Mouse (Mus musculus) cerebellum, adult 11-12 months (tissue): Measurements from ENCODE around the gene Notch2.
"Not testable (repeated sequence)": the region's sequence is repeated elsewhere in the genome, so short reads cannot be mapped to it uniquely, and the experiment has no call there.

Experiments
- DNase-seq: peaks from one replicate; pipeline ENCODE4 v3.0.0; 2022

The Notch2 gene

GRCm38 (mm10) chr3:98106590-98107313 is 93.4 kb downstream of the Notch2 start:
- DNase-seq, result peak; percentile 23

- no peak for DNase-seq
These were observed 95.1 kb downstream of the Notch2 start for GRCm38 (mm10) chr3:98108416-98108815.

GRCm38 (mm10) chr3:98108866-98109265 is 95.5 kb downstream of the Notch2 start:
- DNase-seq, result no peak

- no peak for DNase-seq
These were observed 97.3 kb downstream of the Notch2 start for GRCm38 (mm10) chr3:98110610-98111009.

GRCm38 (mm10) chr3:98118252-98118651 is 104.9 kb downstream of the Notch2 start:
- no peak for DNase-seq

GRCm38 (mm10) chr3:98119338-98119737 is 106.0 kb downstream of the Notch2 start:
- DNase-seq, result no peak

GRCm38 (mm10) chr3:98120884-98121283 is 107.6 kb downstream of the Notch2 start:
- no peak for DNase-seq

- no peak for DNase-seq
These were observed 114.4 kb downstream of the Notch2 start for GRCm38 (mm10) chr3:98127775-98128174.

GRCm38 (mm10) chr3:98128716-98129115 is 115.4 kb downstream of the Notch2 start:
- DNase-seq, result no peak

GRCm38 (mm10) chr3:98132140-98132539 is 118.8 kb downstream of the Notch2 start:
- DNase-seq, result not testable (repeated sequence)

- no peak for DNase-seq
These were observed 119.3 kb downstream of the Notch2 start for GRCm38 (mm10) chr3:98132636-98133035.

GRCm38 (mm10) chr3:98141456-98141855 is 128.1 kb downstream of the Notch2 start:
- no peak for DNase-seq

- DNase-seq, result no peak
These were observed 129.5 kb downstream of the Notch2 start for GRCm38 (mm10) chr3:98142862-98143261.

- DNase-seq, result no peak
These were observed 131.9 kb downstream of the Notch2 start for GRCm38 (mm10) chr3:98145204-98145603.

- DNase-seq, result no peak
These were observed 133.4 kb downstream of the Notch2 start for GRCm38 (mm10) chr3:98146471-98147410.

GRCm38 (mm10) chr3:98147706-98148105 is 134.4 kb downstream of the Notch2 start:
- DNase-seq, result no peak

GRCm38 (mm10) chr3:98149881-98150280 is 136.6 kb downstream of the Notch2 start:
- DNase-seq, result no peak

- DNase-seq, result no peak
These were observed 137.7 kb downstream of the Notch2 start for GRCm38 (mm10) chr3:98151016-98151415.

- no peak for DNase-seq
These were observed 140.1 kb downstream of the Notch2 start for GRCm38 (mm10) chr3:98153460-98153859.

- no peak for DNase-seq
These were observed 142.8 kb downstream of the Notch2 start for GRCm38 (mm10) chr3:98156158-98156557.

GRCm38 (mm10) chr3:98157073-98157472 is 143.7 kb downstream of the Notch2 start:
- no peak for DNase-seq

- no peak for DNase-seq
These were observed 144.3 kb downstream of the Notch2 start for GRCm38 (mm10) chr3:98157585-98157984.

- no peak for DNase-seq
These were observed 145.3 kb downstream of the Notch2 start for GRCm38 (mm10) chr3:98158646-98159045.

GRCm38 (mm10) chr3:98159289-98159688 is 146.0 kb downstream of the Notch2 start:
- DNase-seq, result no peak
